Mouse (Mus musculus): ENCODE data around the gene Mapk14.

- TF ChIP-seq CTCF (conservative IDR thresholded peaks at IDR 0.05; ENCODE audit: insufficient read depth, insufficient read length, low read depth, low read length) = no peak
- no peak for TF ChIP-seq POLR2A (IDR thresholded peaks at IDR 0.05; ENCODE audit: low read depth, low read length)
These were observed 20.1 kb downstream of the Mapk14 start for GRCm38 (mm10) chr17:28711237-28711636.

All from kidney, adult 2 months (tissue).